Mouse (Mus musculus) pancreas, adult 10 weeks (tissue): ENCODE results near the gene Slc6a2. TPM values are rescaled to one million over a fixed set of nuclear protein-coding genes. Genes with fewer than 3 reads are reported as not detected.

Experiments used
- polyA plus RNA-seq: library from polyadenylated mRNA; stranded (reverse); fragments of 350-450 nt; fragmentation: Illumina TruSeq; extraction: RNeasy Lipid Tissue Mini Kit (QIAGEN cat#74804); gene quantifications from one replicate; pipeline ENCODE4 v1.2.3, GENCODE M21; 2015; ENCODE audit warnings: low read depth, low replicate concordance; ENCODE audit not compliant: insufficient read depth

Slc6a2 gene
- polyA plus RNA-seq: 0.22 TPM

DNA sequence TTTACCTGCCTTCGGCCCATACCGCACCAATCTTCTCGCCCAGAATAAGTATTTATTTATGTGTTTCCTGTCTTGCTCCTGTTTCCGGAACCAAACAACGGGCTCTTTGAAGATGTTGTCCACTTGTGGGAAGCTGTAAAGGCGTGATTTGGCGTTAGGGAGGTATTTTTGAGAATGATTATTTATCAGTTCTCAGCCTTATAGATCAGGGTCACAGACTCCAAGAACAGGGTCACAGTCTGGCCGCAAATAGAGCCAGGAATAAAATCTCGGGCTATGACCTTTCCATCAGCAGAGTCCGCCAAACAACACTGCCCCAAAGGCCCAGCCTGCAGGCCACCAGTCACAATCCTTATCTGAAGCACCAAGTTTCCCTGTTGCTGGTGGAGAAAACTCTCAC, at the start of gene Slc6a2:
Slc6a2 (plus strand) TSS at position 301 of the 400 bp plus-strand sequence.

DNA sequence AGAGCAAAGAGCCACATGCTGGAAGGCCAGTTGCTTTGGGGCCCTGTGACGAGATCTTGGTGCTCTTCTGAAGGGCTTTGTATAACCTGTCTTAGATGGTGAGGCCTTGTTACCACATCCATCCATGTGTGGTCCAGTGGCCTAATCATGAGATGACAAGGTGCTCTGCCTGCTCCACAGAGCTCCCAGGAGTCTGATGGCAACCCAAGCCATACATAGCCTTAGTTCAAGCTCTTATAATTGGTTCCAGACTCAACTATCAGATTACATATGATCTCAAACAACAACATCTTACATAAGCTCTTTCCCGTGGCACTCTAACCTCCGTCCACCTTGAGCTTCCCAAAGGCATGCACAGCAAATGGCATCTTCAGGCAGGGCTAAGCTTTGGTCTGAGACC, 88.2 kb downstream of the Slc6a2 start, which contains the start of gene Ces1a:
Ces1a (minus strand) TSS at position 101 of the 400 bp plus-strand sequence.

Other genes starting within 250 kb of the Slc6a2 start
- gene Mmp2, start 132.8 kb upstream of the Slc6a2 start, polyA plus RNA-seq: 30.6 TPM
- gene Lpcat2, start 104.7 kb upstream of the Slc6a2 start, polyA plus RNA-seq: 0.94 TPM
- gene Capns2, start 58.7 kb upstream of the Slc6a2 start, polyA plus RNA-seq: not detected
- gene Ces1a, start 88.1 kb downstream of the Slc6a2 start, polyA plus RNA-seq: not detected
- gene Ces1b, start 119.9 kb downstream of the Slc6a2 start, polyA plus RNA-seq: not detected
- gene Ces1c, start 171.2 kb downstream of the Slc6a2 start, polyA plus RNA-seq: not detected
- 51.5 TPM for gene Ces1d, start 237.8 kb downstream of the Slc6a2 start, polyA plus RNA-seq